Mouse (Mus musculus): ENCODE results near the gene Atp8b5. TPM values are rescaled to one million over a fixed set of nuclear protein-coding genes. Genes with fewer than 3 reads are reported as not detected.

The Atp8b5 gene
- polyA plus RNA-seq, 1 experiment from 2014 or later = 0.40 TPM

GRCm38 (mm10) chr4:43386932-43387331 is 120.0 kb downstream of the Atp8b5 start:
- H3K4me2 ChIP-seq = no peak overlapping the region
- H3K9ac ChIP-seq = no peak overlapping the region
- H3K27ac ChIP-seq = no peak overlapping the region
- H3K4me3 ChIP-seq = no peak overlapping the region
- no peaks in the 10 kb centered on the region for H3K27me3 ChIP-seq
- peaks cover 7% of the 10 kb centered on the region for H3K36me3 ChIP-seq
- H3K4me1 ChIP-seq = peaks cover 13% of the 10 kb centered on the region
- ATAC-seq (ENCODE audit: insufficient number of reproducible peaks, low FRiP score, low TSS enrichment, low read depth) = no peak
- no peaks in the 10 kb centered on the region for H3K9me3 ChIP-seq

GRCm38 (mm10) chr4:43389390-43389789 is 122.4 kb downstream of the Atp8b5 start:
- Histone ChIP-seq H3K4me2 (no peak overlapping the region), H3K36me3 (peaks cover 7% of the 10 kb centered on the region), H3K27me3 (no peaks in the 10 kb centered on the region), H3K4me1 (peaks cover 5% of the 10 kb centered on the region; the same call in 1 of the 2 replicates), H3K9ac (no peak overlapping the region), H3K4me3 (no peak overlapping the region), H3K9me3 (no peaks in the 10 kb centered on the region), H3K27ac (no peak overlapping the region)
- ATAC-seq (ENCODE audit: insufficient number of reproducible peaks, low FRiP score, low TSS enrichment, low read depth) = no peak
- 75% methylated on average over 2 of the region's 2 CpGs for WGBS

GRCm38 (mm10) chr4:43389845-43390440 is 123.0 kb downstream of the Atp8b5 start:
- ATAC-seq (ENCODE audit: insufficient number of reproducible peaks, low FRiP score, low TSS enrichment, low read depth) = no peak
- Histone ChIP-seq H3K4me2 (no peak overlapping the region), H3K4me3 (no peak overlapping the region), H3K27ac (no peak overlapping the region), H3K27me3 (no peaks in the 10 kb centered on the region), H3K36me3 (peaks cover 7% of the 10 kb centered on the region), H3K9me3 (no peaks in the 10 kb centered on the region), H3K4me1 (peaks cover 11% of the 10 kb centered on the region; the same call in 1 of the 2 replicates), H3K9ac (no peak overlapping the region)
- WGBS = 71% methylated on average over 9 of the region's 9 CpGs

- 73% methylated on average over 3 of the region's 3 CpGs for WGBS
- H3K27ac ChIP-seq = no peak overlapping the region
Observed at GRCm38 (mm10) chr4:43391521-43392050, 124.6 kb downstream of the Atp8b5 start.

GRCm38 (mm10) chr4:43394345-43394891 is 127.5 kb downstream of the Atp8b5 start:
- WGBS = 34% methylated on average over 15 of the region's 15 CpGs
- Histone ChIP-seq H3K4me1 (peaks cover 38% of the 10 kb centered on the region), H3K4me3 (no peak overlapping the region), H3K36me3 (peaks cover 3% of the 10 kb centered on the region; the same call in 1 of the 2 replicates), H3K27ac (peak overlapping the region; percentile 87), H3K4me2 (no peak overlapping the region), H3K27me3 (no peaks in the 10 kb centered on the region), H3K9ac (no peak overlapping the region), H3K9me3 (no peaks in the 10 kb centered on the region)
- ATAC-seq (ENCODE audit: insufficient number of reproducible peaks, low FRiP score, low TSS enrichment, low read depth) = peak; percentile 68; the same call in 1 of the 2 replicates

More at GRCm38 (mm10) chr4:43391521-43392050, 124.6 kb downstream of the Atp8b5 start:
- H3K36me3 ChIP-seq = peaks cover 7% of the 10 kb centered on the region
- no peak overlapping the region for H3K4me3 ChIP-seq
- H3K4me2 ChIP-seq = no peak overlapping the region
- no peak for ATAC-seq (ENCODE audit: insufficient number of reproducible peaks, low FRiP score, low TSS enrichment, low read depth)
- no peaks in the 10 kb centered on the region for H3K27me3 ChIP-seq
- H3K4me1 ChIP-seq = peaks cover 16% of the 10 kb centered on the region; the same call in 1 of the 2 replicates
- H3K9ac ChIP-seq = no peak overlapping the region
- no peaks in the 10 kb centered on the region for H3K9me3 ChIP-seq

- Histone ChIP-seq H3K9ac (no peak overlapping the region), H3K4me3 (no peak overlapping the region)
- 80% methylated on average over 5 of the region's 5 CpGs for WGBS
Observed at GRCm38 (mm10) chr4:43395147-43395546, 128.2 kb downstream of the Atp8b5 start.

GRCm38 (mm10) chr4:43395836-43396235 is 128.9 kb downstream of the Atp8b5 start:
- no peaks in the 10 kb centered on the region for H3K27me3 ChIP-seq
- H3K4me1 ChIP-seq = peaks cover 52% of the 10 kb centered on the region
- WGBS = 60% methylated on average over 9 of the region's 9 CpGs
- H3K4me3 ChIP-seq = no peak overlapping the region
- H3K4me2 ChIP-seq = no peak overlapping the region
- H3K36me3 ChIP-seq = no peaks in the 10 kb centered on the region
- ATAC-seq (ENCODE audit: insufficient number of reproducible peaks, low FRiP score, low TSS enrichment, low read depth) = no peak
- no peak overlapping the region for H3K27ac ChIP-seq
- no peaks in the 10 kb centered on the region for H3K9me3 ChIP-seq
- no peak overlapping the region for H3K9ac ChIP-seq

More at GRCm38 (mm10) chr4:43395147-43395546, 128.2 kb downstream of the Atp8b5 start:
- Histone ChIP-seq H3K9me3 (no peaks in the 10 kb centered on the region), H3K4me1 (peaks cover 45% of the 10 kb centered on the region), H3K27me3 (no peaks in the 10 kb centered on the region), H3K27ac (peak overlapping the region; percentile 87), H3K4me2 (no peak overlapping the region), H3K36me3 (peaks cover 1% of the 10 kb centered on the region; the same call in 1 of the 2 replicates)
- no peak for ATAC-seq (ENCODE audit: insufficient number of reproducible peaks, low FRiP score, low TSS enrichment, low read depth)

GRCm38 (mm10) chr4:43396381-43396780 is 129.4 kb downstream of the Atp8b5 start:
- Histone ChIP-seq H3K4me3 (no peak overlapping the region), H3K9me3 (no peaks in the 10 kb centered on the region), H3K4me2 (no peak overlapping the region), H3K27ac (no peak overlapping the region), H3K9ac (no peak overlapping the region), H3K36me3 (no peaks in the 10 kb centered on the region), H3K27me3 (no peaks in the 10 kb centered on the region), H3K4me1 (peaks cover 57% of the 10 kb centered on the region)
- 67% methylated on average over 5 of the region's 5 CpGs for WGBS
- no peak for ATAC-seq (ENCODE audit: insufficient number of reproducible peaks, low FRiP score, low TSS enrichment, low read depth)

GRCm38 (mm10) chr4:43398014-43398413 is 131.1 kb downstream of the Atp8b5 start:
- no peaks in the 10 kb centered on the region for H3K36me3 ChIP-seq
- H3K9me3 ChIP-seq = no peaks in the 10 kb centered on the region
- H3K4me3 ChIP-seq = no peak overlapping the region
- H3K27ac ChIP-seq = peak overlapping the region; percentile 38; the same call in 1 of the 2 replicates
- H3K9ac ChIP-seq = no peak overlapping the region
- no peak overlapping the region for H3K4me2 ChIP-seq
- no peak for ATAC-seq (ENCODE audit: insufficient number of reproducible peaks, low FRiP score, low TSS enrichment, low read depth)
- H3K27me3 ChIP-seq = no peaks in the 10 kb centered on the region
- H3K4me1 ChIP-seq = peaks cover 68% of the 10 kb centered on the region
- WGBS = 61% methylated on average over 4 of the region's 4 CpGs

- WGBS = 27% methylated on average over 17 of the region's 17 CpGs
- peak overlapping the region; percentile 17 for H3K4me2 ChIP-seq
- H3K4me1 ChIP-seq = peaks cover 67% of the 10 kb centered on the region
- no peaks in the 10 kb centered on the region for H3K27me3 ChIP-seq
- H3K9me3 ChIP-seq = no peaks in the 10 kb centered on the region
- no peak overlapping the region for H3K9ac ChIP-seq
- H3K4me3 ChIP-seq = no peak overlapping the region
- no peaks in the 10 kb centered on the region for H3K36me3 ChIP-seq
- ATAC-seq (ENCODE audit: insufficient number of reproducible peaks, low FRiP score, low TSS enrichment, low read depth) = peak; percentile 55; the same call in 1 of the 2 replicates
- H3K27ac ChIP-seq = peak overlapping the region; percentile 65
Observed at GRCm38 (mm10) chr4:43398829-43399331, 131.9 kb downstream of the Atp8b5 start.

GRCm38 (mm10) chr4:43399391-43400131 is 132.6 kb downstream of the Atp8b5 start:
- Histone ChIP-seq H3K4me3 (no peak overlapping the region), H3K4me2 (peak overlapping the region; percentile 17; the same call in 1 of the 2 replicates), H3K27me3 (no peaks in the 10 kb centered on the region), H3K36me3 (no peaks in the 10 kb centered on the region), H3K9me3 (no peaks in the 10 kb centered on the region), H3K9ac (no peak overlapping the region), H3K27ac (peak overlapping the region; percentile 65), H3K4me1 (peaks cover 61% of the 10 kb centered on the region)
- WGBS = 64% methylated on average over 31 of the region's 31 CpGs
- no peak for ATAC-seq (ENCODE audit: insufficient number of reproducible peaks, low FRiP score, low TSS enrichment, low read depth)
